Mouse (Mus musculus) liver, embryonic 14.5 days (tissue): ENCODE data around the gene Mettl17.

Source experiments
- CTCF ChIP-seq: IDR thresholded peaks from 2 replicates; pipeline ENCODE4 v1.5.1; 2016; ENCODE audit warnings: antibody characterized with exemption, low read depth, control low read depth
- EP300 ChIP-seq: IDR thresholded peaks from 2 replicates; pipeline ENCODE4 v1.6.1; 2016; ENCODE audit warnings: antibody characterized with exemption, low read depth

- TF ChIP-seq CTCF (no peak), EP300 (no peak)
Observed at GRCm38 (mm10) chr14:51913062-51913959, 28.7 kb downstream of the Mettl17 start.
